Mouse (Mus musculus) heart, embryonic 12.5 days (tissue): ENCODE data around the gene Plau. TPM values are rescaled to one million over a fixed set of nuclear protein-coding genes. Genes with fewer than 3 reads are reported as not detected.
A peak's percentile ranks its signal among the peaks of the same experiment; 100 is the strongest.

Source experiments
- ATAC-seq: fragments of 200-750 bp; cut with Nextera tagmentation; 2 replicates; pipeline ENCODE4 v1.8.0; 2017; ENCODE audit warnings: moderate TSS enrichment, moderate library complexity; ENCODE audit not compliant: insufficient number of reproducible peaks, low FRiP score
- H3K27ac ChIP-seq: fragments of 300-500 bp; sonication (generic); 2 replicates; pipeline ENCODE4 v1.5.1; 2016; ENCODE audit warnings: mild to moderate bottlenecking, moderate library complexity; ENCODE audit not compliant: poor library complexity, severe bottlenecking
- H3K27me3 ChIP-seq: fragments of 300-500 bp; sonication (generic); replicated peaks from 2 replicates; pipeline ENCODE4 v1.6.1; 2016; ENCODE audit warnings: mild to moderate bottlenecking, moderate library complexity
- H3K36me3 ChIP-seq: fragments of 300-500 bp; sonication (generic); 2 replicates; pipeline ENCODE4 v1.6.1; 2016; ENCODE audit warnings: mild to moderate bottlenecking, moderate library complexity
- H3K4me1 ChIP-seq: fragments of 300-500 bp; sonication (generic); replicated peaks from 2 replicates; pipeline ENCODE4 v1.6.1; 2016; ENCODE audit warnings: mild to moderate bottlenecking
- H3K4me2 ChIP-seq: fragments of 300-500 bp; sonication (generic); 2 replicates; pipeline ENCODE4 v1.6.1; 2016; ENCODE audit warnings: mild to moderate bottlenecking, moderate library complexity
- H3K4me3 ChIP-seq: fragments of 300-500 bp; sonication (generic); 2 replicates; pipeline ENCODE4 v1.5.1; 2016; ENCODE audit warnings: mild to moderate bottlenecking
- H3K9ac ChIP-seq: fragments of 300-500 bp; sonication (generic); 2 replicates; pipeline ENCODE4 v1.6.1; 2016; ENCODE audit warnings: mild to moderate bottlenecking, moderate library complexity
- H3K9me3 ChIP-seq: fragments of 300-500 bp; sonication (generic); replicated peaks from 2 replicates; pipeline ENCODE4 v1.6.1; 2016; ENCODE audit warnings: mild to moderate bottlenecking, moderate library complexity
- WGBS: fragments of 180-500 bp; shearing (Covaris S2); methylation state at CpG from one replicate; pipeline ENCODE4 v1.1.7; 2016; 5-methylcytosine and 5-hydroxymethylcytosine counted together
- polyA plus RNA-seq: library from polyadenylated mRNA; unstranded; fragments of >200 nt; fragmentation: Nextera tagmentation; extraction: Ambion mirVana; gene quantifications from 2 replicates; pipeline ENCODE4 v1.2.1, GENCODE M21; 2016

Gene Plau
- polyA plus RNA-seq, 1 experiment from 2014 or later, result 1.1 TPM

DNA sequence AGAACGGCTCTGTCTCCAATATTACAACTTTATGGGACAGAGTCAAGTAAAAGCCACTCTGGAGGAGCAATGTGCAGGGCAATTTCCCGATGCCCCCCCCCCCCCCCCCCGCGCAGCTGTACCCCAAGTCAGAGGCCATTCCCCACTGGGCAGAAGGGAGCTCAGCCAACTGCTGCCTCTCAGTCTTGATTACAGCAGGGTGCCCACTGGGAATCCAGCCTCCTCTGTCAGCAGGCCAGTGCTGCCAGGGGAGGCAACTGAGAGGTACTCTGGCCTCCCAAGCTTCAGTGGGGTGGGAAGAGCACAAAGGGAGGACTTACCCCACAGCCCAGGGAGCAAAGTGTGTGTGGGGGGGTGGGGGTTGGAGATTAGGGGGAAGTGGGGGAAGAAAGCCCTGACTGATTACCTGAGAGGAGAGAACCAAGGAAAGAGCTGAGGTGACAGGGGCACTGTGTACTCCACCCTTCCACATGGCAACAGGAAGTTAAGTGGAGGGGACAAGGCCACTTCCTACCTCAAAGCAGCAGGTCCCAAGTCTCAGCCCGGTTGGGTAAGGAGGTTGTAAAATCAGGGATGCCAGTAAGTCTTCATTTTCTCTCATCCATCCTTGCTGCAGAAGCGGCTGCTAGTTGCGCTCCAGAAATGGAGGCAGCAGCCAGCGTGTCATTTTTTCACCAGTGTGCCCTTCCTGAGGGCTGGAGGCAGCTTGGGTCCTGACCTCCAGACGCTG lies 40.9 kb upstream of the Plau start:
- H3K9ac ChIP-seq, result peak overlapping the region; percentile 50
- peak overlapping the region; percentile 40 for H3K27ac ChIP-seq
- H3K36me3 ChIP-seq, result peaks cover 13% of the 10 kb centered on the region
- WGBS, result 50% methylated on average over 7 of the region's 9 CpGs
- ATAC-seq, result no peak
- peak overlapping the region; percentile 88 for H3K4me2 ChIP-seq
- H3K9me3 ChIP-seq, result no peaks in the 10 kb centered on the region
- H3K27me3 ChIP-seq, result no peaks in the 10 kb centered on the region
- 0 out of 2 replicates have a peak overlapping the region, but pooled peaks have one; percentile 97 for H3K4me3 ChIP-seq
- H3K4me1 ChIP-seq, result peaks cover 30% of the 10 kb centered on the region

DNA sequence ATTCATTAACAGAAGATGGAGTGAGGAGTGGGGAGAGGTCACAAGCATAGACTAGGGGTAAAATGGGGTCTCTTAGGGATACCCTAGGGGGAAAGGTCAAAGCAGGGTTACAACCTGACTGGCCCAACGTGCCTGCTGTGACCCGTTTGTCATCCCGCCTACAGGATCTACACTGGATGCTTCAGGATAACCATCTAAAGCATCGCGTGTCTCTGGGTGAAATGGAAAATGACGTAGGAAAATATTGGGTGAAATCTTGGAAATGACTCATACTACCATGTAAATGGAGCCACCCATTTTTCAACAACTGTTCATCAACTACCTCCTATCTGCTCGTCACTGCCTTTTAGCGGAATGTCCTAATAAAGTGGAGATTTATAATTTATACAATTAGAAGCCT lies 40.3 kb upstream of the Plau start:
- H3K4me1 ChIP-seq, result peaks cover 24% of the 10 kb centered on the region
- no peaks in the 10 kb centered on the region for H3K27me3 ChIP-seq
- H3K9me3 ChIP-seq, result no peaks in the 10 kb centered on the region
- 66% methylated on average over 8 of the region's 8 CpGs for WGBS
- H3K4me3 ChIP-seq, result no peak overlapping the region
- no peak for ATAC-seq
- H3K36me3 ChIP-seq, result peaks cover 7% of the 10 kb centered on the region
- H3K27ac ChIP-seq, result no peak overlapping the region
- H3K4me2 ChIP-seq, result no peak overlapping the region
- H3K9ac ChIP-seq, result no peak overlapping the region

DNA sequence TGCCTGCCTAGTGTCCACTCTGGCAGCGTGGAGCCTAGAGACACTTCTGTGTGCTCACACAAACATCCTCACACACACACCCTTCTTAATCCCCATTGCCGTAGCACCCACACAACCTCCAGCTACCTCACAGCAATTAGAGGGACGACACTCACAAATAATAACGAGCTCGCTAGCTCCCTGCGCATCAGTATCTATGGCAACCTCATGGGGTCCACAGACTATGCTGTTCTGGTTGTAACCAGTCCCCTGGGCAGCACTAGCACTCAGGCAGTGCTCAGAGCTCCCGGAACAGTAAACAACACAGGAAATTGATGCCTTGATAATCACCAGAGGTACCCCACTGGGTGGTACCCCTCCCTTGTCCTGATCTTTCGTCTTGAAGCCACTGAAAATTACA lies 39.8 kb upstream of the Plau start:
- H3K4me2 ChIP-seq, result no peak overlapping the region
- no peak for ATAC-seq
- H3K27ac ChIP-seq, result no peak overlapping the region
- H3K36me3 ChIP-seq, result peaks cover 2% of the 10 kb centered on the region
- H3K4me3 ChIP-seq, result no peak overlapping the region
- H3K9ac ChIP-seq, result no peak overlapping the region
- no peaks in the 10 kb centered on the region for H3K27me3 ChIP-seq
- H3K9me3 ChIP-seq, result no peaks in the 10 kb centered on the region
- 73% methylated on average over 8 of the region's 8 CpGs for WGBS
- H3K4me1 ChIP-seq, result peaks cover 23% of the 10 kb centered on the region

DNA sequence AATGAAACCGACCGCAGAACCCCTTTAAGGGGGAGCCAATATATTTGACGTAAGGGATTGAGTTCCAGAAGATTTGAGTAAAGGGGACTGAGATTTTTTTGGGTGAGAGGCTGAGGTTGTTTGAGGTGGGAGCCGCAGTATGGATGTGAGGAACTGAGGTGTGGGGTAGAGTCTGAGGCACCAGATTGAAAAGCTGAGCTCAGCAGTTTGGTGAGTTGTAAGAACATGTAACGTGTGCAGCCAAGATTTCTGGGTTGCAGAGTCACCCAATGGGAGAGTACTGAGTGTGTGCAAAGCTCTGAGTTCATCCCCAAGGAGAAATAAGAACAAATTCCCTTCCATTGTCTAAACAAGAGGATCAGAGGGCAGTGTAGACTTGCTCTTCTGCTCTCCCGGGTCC lies 38.2 kb upstream of the Plau start:
- WGBS, result 77% methylated on average over 6 of the region's 6 CpGs
- no peak overlapping the region for H3K27ac ChIP-seq
- no peaks in the 10 kb centered on the region for H3K9me3 ChIP-seq
- H3K4me1 ChIP-seq, result peaks cover 11% of the 10 kb centered on the region
- H3K27me3 ChIP-seq, result no peaks in the 10 kb centered on the region
- H3K4me3 ChIP-seq, result no peak overlapping the region
- H3K4me2 ChIP-seq, result no peak overlapping the region
- no peak overlapping the region for H3K9ac ChIP-seq
- H3K36me3 ChIP-seq, result no peaks in the 10 kb centered on the region
- no peak for ATAC-seq

DNA sequence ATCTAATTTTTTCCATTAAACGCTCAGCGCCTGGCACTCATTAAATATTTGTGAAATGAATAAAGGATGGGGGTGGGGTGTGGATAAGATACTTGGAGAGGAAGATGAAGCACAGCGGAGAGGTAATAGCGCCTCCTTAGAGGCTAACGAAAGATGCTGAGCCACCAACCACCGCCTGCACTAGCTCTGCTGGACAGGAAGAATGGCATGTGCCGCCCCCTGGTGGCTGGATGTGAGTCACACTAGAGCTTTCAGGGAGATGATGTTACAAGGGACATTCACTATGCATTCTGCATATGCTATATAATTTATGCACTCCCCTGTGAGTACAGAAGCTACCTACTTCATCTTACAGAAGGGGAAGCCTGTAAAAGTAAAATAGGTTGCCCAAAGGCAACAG lies 37.7 kb upstream of the Plau start:
- ATAC-seq, result no peak
- 12% methylated on average over 7 of the region's 7 CpGs for WGBS
- no peaks in the 10 kb centered on the region for H3K9me3 ChIP-seq
- no peak overlapping the region for H3K27ac ChIP-seq
- no peak overlapping the region for H3K4me3 ChIP-seq
- no peak overlapping the region for H3K9ac ChIP-seq
- no peak overlapping the region for H3K4me2 ChIP-seq
- H3K4me1 ChIP-seq, result peaks cover 12% of the 10 kb centered on the region
- H3K36me3 ChIP-seq, result no peaks in the 10 kb centered on the region
- no peaks in the 10 kb centered on the region for H3K27me3 ChIP-seq

DNA sequence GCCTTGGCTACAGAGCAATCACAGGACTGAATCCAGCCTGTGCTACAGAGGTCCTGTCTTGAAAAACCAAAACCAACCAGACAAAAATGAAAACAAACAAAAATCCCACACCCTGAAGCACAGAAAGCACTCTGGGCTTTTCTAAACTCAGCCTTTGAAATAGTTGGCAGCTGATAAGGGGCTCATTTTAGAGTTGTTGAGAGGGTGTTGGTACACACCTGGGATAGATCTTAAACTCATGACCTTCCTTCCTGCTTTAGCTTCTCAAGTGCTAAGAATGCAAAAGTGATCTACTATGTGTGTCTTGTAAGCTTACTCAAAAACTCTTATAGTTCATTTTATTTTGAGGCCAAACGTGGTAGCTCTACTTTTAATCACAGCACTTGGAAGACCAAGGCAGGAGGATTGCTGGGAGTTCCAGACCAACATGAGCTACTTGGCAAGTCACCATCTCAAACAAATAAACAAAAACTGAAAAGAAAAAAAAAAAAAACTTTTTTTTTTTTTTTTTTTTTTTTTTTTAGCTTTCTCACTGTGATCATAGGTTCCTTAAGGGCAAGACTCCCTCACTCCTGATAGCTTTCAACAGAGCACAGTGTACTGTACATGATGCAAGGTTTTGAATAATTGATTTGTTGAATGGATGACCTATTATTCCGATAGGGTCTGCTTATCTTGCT lies 33.4 kb upstream of the Plau start:
- H3K9ac ChIP-seq, result no peak overlapping the region
- H3K4me3 ChIP-seq, result no peak overlapping the region
- no peaks in the 10 kb centered on the region for H3K27me3 ChIP-seq
- ATAC-seq, result peak; percentile 43; the same call in 1 of the 2 replicates
- WGBS, result 25% methylated on average over 2 of the region's 2 CpGs
- no peaks in the 10 kb centered on the region for H3K9me3 ChIP-seq
- H3K4me2 ChIP-seq, result no peak overlapping the region
- peaks cover 26% of the 10 kb centered on the region for H3K4me1 ChIP-seq
- H3K27ac ChIP-seq, result no peak overlapping the region
- H3K36me3 ChIP-seq, result no peaks in the 10 kb centered on the region

DNA sequence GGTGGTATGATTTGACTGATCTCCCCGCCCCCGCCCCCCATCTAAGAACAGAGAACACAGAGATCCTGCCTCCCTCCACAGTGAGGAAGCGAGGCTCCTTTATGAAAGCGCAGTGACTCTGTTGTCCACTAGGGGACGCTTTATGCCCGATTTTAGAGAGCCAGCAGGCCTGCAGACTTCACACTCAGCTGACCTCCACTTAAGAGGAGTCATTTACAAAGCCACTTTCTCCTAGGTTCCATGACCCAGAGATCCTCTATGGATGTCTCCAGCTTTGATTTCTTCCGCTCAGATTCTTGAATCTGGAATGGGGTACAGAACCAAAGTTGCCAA lies 32.9 kb upstream of the Plau start:
- H3K36me3 ChIP-seq, result no peaks in the 10 kb centered on the region
- no peak overlapping the region for H3K4me2 ChIP-seq
- no peak overlapping the region for H3K9ac ChIP-seq
- H3K27me3 ChIP-seq, result no peaks in the 10 kb centered on the region
- no peaks in the 10 kb centered on the region for H3K9me3 ChIP-seq
- ATAC-seq, result peak; percentile 69
- H3K27ac ChIP-seq, result no peak overlapping the region
- 2% methylated on average over 7 of the region's 7 CpGs for WGBS
- H3K4me1 ChIP-seq, result peaks cover 24% of the 10 kb centered on the region
- H3K4me3 ChIP-seq, result no peak overlapping the region

DNA sequence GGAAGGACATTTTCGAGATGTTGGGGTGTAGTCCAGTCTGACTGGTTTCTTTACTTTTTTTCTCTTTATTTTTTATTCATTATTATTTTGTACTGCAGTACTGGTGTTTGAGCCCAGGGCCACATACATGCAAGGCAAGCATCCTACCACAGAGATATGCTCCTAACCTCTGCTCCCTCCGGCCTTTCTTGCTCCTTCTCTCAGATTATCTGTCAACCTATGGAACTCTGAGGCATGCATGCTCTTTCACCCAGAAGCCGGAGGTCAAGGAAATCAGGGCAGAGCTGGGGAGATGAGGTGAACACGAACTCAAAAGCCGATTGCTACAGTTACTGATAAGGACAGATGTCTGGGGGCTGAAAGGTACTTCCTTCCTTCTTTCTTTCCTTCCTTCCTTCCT lies 32.0 kb upstream of the Plau start:
- Histone ChIP-seq H3K4me1 (peaks cover 24% of the 10 kb centered on the region), H3K9me3 (no peaks in the 10 kb centered on the region), H3K27me3 (no peaks in the 10 kb centered on the region), H3K27ac (no peak overlapping the region), H3K9ac (no peak overlapping the region), H3K36me3 (no peaks in the 10 kb centered on the region), H3K4me2 (no peak overlapping the region), H3K4me3 (no peak overlapping the region)
- WGBS, result 38% methylated on average over 5 of the region's 5 CpGs
- ATAC-seq, result no peak

DNA sequence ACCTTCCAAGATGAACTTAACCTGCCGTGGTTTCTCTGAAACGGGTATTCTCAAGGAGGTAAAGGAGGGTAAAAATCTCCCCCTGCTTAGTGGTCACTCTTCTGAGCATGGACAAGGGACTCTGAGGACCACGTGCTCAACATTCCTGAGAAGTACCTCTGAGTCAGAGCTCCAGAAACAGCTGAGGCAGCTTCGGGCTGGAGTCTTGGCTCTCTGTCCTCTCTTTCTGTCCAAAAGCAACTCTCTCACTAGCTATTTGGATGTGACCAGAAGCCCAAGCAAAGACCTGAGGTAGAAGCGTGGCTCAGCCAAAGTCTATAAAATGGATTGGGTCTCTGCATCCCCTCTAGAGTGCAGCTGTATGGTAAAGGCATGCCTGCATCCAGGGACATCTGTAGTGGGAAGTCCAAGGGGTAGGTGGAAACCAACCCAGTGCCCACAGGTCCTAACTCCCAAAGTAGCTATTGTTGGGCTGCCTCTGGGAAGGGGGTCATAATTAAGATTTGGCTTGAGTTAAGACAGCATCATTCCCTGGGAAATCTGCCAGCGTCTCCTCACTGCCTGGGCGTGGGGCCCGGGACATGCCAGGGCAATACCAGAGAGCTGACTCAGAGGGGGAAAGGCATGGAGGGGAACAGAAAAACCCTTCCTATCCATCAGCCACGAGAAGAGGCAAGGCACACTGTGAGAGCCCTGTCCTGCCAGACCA lies 31.3 kb upstream of the Plau start:
- Histone ChIP-seq H3K36me3 (no peaks in the 10 kb centered on the region), H3K4me3 (no peak overlapping the region), H3K27ac (no peak overlapping the region), H3K4me1 (peaks cover 24% of the 10 kb centered on the region), H3K9me3 (no peaks in the 10 kb centered on the region), H3K4me2 (no peak overlapping the region), H3K9ac (no peak overlapping the region), H3K27me3 (no peaks in the 10 kb centered on the region)
- ATAC-seq, result no peak
- WGBS, result 47% methylated on average over 9 of the region's 9 CpGs

DNA sequence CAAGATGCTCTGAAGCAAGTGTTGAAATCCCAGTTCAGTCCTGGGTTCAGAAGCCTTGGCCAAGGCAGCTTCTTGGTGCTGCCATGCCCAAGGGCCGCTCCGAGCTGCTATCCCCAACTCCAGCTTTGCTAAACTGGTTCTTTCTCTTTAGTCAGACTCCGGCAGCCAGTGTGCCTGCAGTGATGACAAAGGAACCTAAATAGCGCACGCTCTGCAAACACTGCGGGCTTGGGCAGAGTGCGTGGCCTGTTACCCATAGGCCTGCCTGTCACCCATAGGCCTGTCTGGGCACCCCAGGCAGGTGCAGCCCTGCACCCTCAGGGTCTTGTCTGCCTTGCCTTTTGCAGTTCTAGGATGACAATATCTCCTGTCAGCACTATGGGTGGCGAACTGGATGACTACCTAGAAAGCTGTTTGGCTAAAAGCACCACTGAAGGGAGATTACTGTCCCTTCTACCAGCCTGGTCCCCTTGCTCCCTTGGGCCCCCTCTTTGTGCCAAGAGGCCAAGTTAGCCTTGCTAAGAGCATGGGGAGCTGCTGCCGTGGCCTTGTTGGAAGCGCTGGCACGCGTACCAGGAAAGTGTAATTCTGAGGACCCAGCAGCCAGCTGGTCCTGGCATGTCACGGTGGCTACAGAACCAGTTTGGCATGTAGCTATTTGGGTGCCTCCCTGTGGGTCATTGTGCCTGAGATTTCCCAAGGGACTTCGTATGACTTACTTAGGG lies 30.2 kb upstream of the Plau start:
- H3K4me2 ChIP-seq, result no peak overlapping the region
- no peaks in the 10 kb centered on the region for H3K27me3 ChIP-seq
- no peak overlapping the region for H3K9ac ChIP-seq
- H3K4me3 ChIP-seq, result no peak overlapping the region
- H3K9me3 ChIP-seq, result no peaks in the 10 kb centered on the region
- 87% methylated on average over 14 of the region's 14 CpGs for WGBS
- no peaks in the 10 kb centered on the region for H3K36me3 ChIP-seq
- no peak for ATAC-seq
- no peak overlapping the region for H3K27ac ChIP-seq
- H3K4me1 ChIP-seq, result peaks cover 24% of the 10 kb centered on the region

DNA sequence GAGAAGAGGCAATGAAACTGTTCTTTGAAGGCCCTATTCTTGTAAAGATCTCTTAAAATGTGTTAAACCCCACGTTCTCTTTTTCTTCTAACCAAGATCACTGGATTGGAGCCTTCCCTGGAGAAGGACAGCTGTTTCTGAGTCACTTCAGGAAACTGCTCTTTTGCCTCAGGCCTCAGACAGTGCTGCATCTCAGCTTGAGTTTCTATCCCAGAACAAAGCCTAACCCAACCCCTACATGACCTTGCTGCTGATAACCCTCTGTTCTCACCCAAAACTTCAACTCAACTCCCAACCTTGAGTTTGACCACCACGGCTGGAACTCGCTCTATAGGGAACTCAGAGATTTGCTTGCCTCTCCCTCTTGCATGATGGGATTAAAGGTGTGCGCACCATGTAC lies 27.1 kb upstream of the Plau start:
- H3K4me2 ChIP-seq, result no peak overlapping the region
- no peaks in the 10 kb centered on the region for H3K9me3 ChIP-seq
- no peaks in the 10 kb centered on the region for H3K36me3 ChIP-seq
- H3K9ac ChIP-seq, result no peak overlapping the region
- no peak for ATAC-seq
- H3K4me1 ChIP-seq, result peaks cover 20% of the 10 kb centered on the region
- H3K4me3 ChIP-seq, result no peak overlapping the region
- no peak overlapping the region for H3K27ac ChIP-seq
- 76% methylated on average over 4 of the region's 4 CpGs for WGBS
- no peaks in the 10 kb centered on the region for H3K27me3 ChIP-seq
